Mouse (Mus musculus) stomach, embryonic 16.5 days (tissue): ENCODE data around the gene Dse. TPM values are rescaled to one million over a fixed set of nuclear protein-coding genes. Genes with fewer than 3 reads are reported as not detected.

Experiments used
- ATAC-seq: fragments of 200-750 bp; cut with Nextera tagmentation; 2 replicates; pipeline ENCODE4 v1.8.0; 2017; ENCODE audit warnings: moderate number of reproducible peaks, moderate TSS enrichment; ENCODE audit not compliant: insufficient read depth, low FRiP score
- H3K27ac ChIP-seq: fragments of 300-500 bp; sonication (generic); 2 replicates; pipeline ENCODE4 v1.5.1; 2014; ENCODE audit warnings: low read length
- H3K27me3 ChIP-seq: fragments of 300-500 bp; sonication (generic); 2 replicates; pipeline ENCODE4 v1.6.1; 2014; ENCODE audit warnings: low read length, control low read depth, mixed read lengths; ENCODE audit not compliant: control insufficient read depth, insufficient read depth
- H3K36me3 ChIP-seq: fragments of 300-500 bp; sonication (generic); 2 replicates; pipeline ENCODE4 v1.6.1; 2014; ENCODE audit warnings: low read length; ENCODE audit not compliant: control insufficient read depth, insufficient read depth
- H3K4me1 ChIP-seq: fragments of 300-500 bp; sonication (generic); 2 replicates; pipeline ENCODE4 v1.6.1; 2014; ENCODE audit warnings: low read length, control low read depth, mixed read lengths; ENCODE audit not compliant: control insufficient read depth, insufficient read depth
- H3K4me2 ChIP-seq: fragments of 300-500 bp; sonication (generic); 2 replicates; pipeline ENCODE4 v1.6.1; 2014; ENCODE audit warnings: low read depth, low read length, mixed read lengths
- H3K4me3 ChIP-seq: fragments of 300-500 bp; sonication (generic); replicated peaks from 2 replicates; pipeline ENCODE4 v1.5.1; 2014; ENCODE audit warnings: mild to moderate bottlenecking, low read length
- H3K9ac ChIP-seq: fragments of 300-500 bp; sonication (generic); 2 replicates; pipeline ENCODE4 v1.6.1; 2014; ENCODE audit warnings: low read length
- H3K9me3 ChIP-seq: fragments of 300-500 bp; sonication (generic); replicated peaks from 2 replicates; pipeline ENCODE4 v1.6.1; 2016; ENCODE audit warnings: low read length, control low read depth; ENCODE audit not compliant: control insufficient read depth
- WGBS: fragments of 180-500 bp; shearing (Covaris S2); extraction: QIAGEN DNeasy Blood & Tissue Kit; methylation state at CpG from one replicate; pipeline ENCODE4 v1.1.7; 2014; 5-methylcytosine and 5-hydroxymethylcytosine counted together
- polyA plus RNA-seq: library from polyadenylated mRNA; unstranded; fragments of >200 nt; fragmentation: Nextera tagmentation; extraction: Ambion mirVana; gene quantifications from 2 replicates; pipeline ENCODE4 v1.2.1, GENCODE M21; 2015

Gene Dse
- polyA plus RNA-seq, 1 experiment from 2014 or later = 21.3 TPM

- Histone ChIP-seq H3K9me3 (no peaks in the 10 kb centered on the region), H3K27ac (no peak overlapping the region), H3K9ac (no peak overlapping the region), H3K4me3 (no peak overlapping the region), H3K27me3 (no peaks in the 10 kb centered on the region), H3K4me2 (no peak overlapping the region), H3K36me3 (no peaks in the 10 kb centered on the region), H3K4me1 (no peaks in the 10 kb centered on the region)
- no peak for ATAC-seq
- 71% methylated on average over 2 of the region's 2 CpGs for WGBS
Observed at GRCm38 (mm10) chr10:34166971-34167370, 40.5 kb downstream of the Dse start.

- Histone ChIP-seq H3K4me1 (no peaks in the 10 kb centered on the region), H3K9ac (no peak overlapping the region), H3K9me3 (no peaks in the 10 kb centered on the region), H3K27ac (no peak overlapping the region), H3K27me3 (no peaks in the 10 kb centered on the region), H3K4me3 (no peak overlapping the region), H3K36me3 (0 out of 2 replicates have a peak, but pooled peaks cover 4% of the 10 kb centered on the region), H3K4me2 (no peak overlapping the region)
- no peak for ATAC-seq
- 74% methylated on average over 12 of the region's 12 CpGs for WGBS
Observed at GRCm38 (mm10) chr10:34155796-34156554, 51.5 kb downstream of the Dse start.

- ATAC-seq = no peak
- Histone ChIP-seq H3K27ac (no peak overlapping the region), H3K27me3 (no peaks in the 10 kb centered on the region), H3K4me1 (no peaks in the 10 kb centered on the region), H3K9ac (no peak overlapping the region), H3K9me3 (no peaks in the 10 kb centered on the region), H3K36me3 (0 out of 2 replicates have a peak, but pooled peaks cover 4% of the 10 kb centered on the region), H3K4me2 (no peak overlapping the region), H3K4me3 (no peak overlapping the region)
- 75% methylated on average over 3 of the region's 3 CpGs for WGBS
Observed at GRCm38 (mm10) chr10:34151827-34152226, 55.7 kb downstream of the Dse start.

GRCm38 (mm10) chr10:34150454-34150853 is 57.1 kb downstream of the Dse start:
- no peak overlapping the region for H3K4me3 ChIP-seq
- 0 out of 2 replicates have a peak, but pooled peaks cover 4% of the 10 kb centered on the region for H3K36me3 ChIP-seq
- no peaks in the 10 kb centered on the region for H3K9me3 ChIP-seq
- whole genome bisulfite sequencing = 28% methylated on average over 6 of the region's 6 CpGs
- no peak overlapping the region for H3K9ac ChIP-seq
- H3K27me3 ChIP-seq = no peaks in the 10 kb centered on the region
- ATAC-seq = no peak
- H3K27ac ChIP-seq = no peak overlapping the region
- no peak overlapping the region for H3K4me2 ChIP-seq
- H3K4me1 ChIP-seq = no peaks in the 10 kb centered on the region

GRCm38 (mm10) chr10:34149772-34150171 is 57.7 kb downstream of the Dse start:
- no peak overlapping the region for H3K27ac ChIP-seq
- no peak overlapping the region for H3K4me2 ChIP-seq
- H3K36me3 ChIP-seq = 0 out of 2 replicates have a peak, but pooled peaks cover 4% of the 10 kb centered on the region
- no peak overlapping the region for H3K9ac ChIP-seq
- H3K4me1 ChIP-seq = no peaks in the 10 kb centered on the region
- H3K9me3 ChIP-seq = no peaks in the 10 kb centered on the region
- no peak overlapping the region for H3K4me3 ChIP-seq
- no peak for ATAC-seq
- 68% methylated on average over 3 of the region's 3 CpGs for WGBS
- H3K27me3 ChIP-seq = no peaks in the 10 kb centered on the region

GRCm38 (mm10) chr10:34141693-34142092 is 65.8 kb downstream of the Dse start:
- Histone ChIP-seq H3K9me3 (no peaks in the 10 kb centered on the region), H3K36me3 (no peaks in the 10 kb centered on the region), H3K9ac (no peak overlapping the region), H3K4me2 (no peak overlapping the region), H3K4me3 (no peak overlapping the region), H3K27me3 (no peaks in the 10 kb centered on the region), H3K27ac (no peak overlapping the region), H3K4me1 (no peaks in the 10 kb centered on the region)
- WGBS = 78% methylated on average over 2 of the region's 2 CpGs
- ATAC-seq = no peak

- Histone ChIP-seq H3K9me3 (no peaks in the 10 kb centered on the region), H3K4me3 (no peak overlapping the region), H3K9ac (no peak overlapping the region), H3K36me3 (no peaks in the 10 kb centered on the region), H3K27me3 (no peaks in the 10 kb centered on the region), H3K4me1 (no peaks in the 10 kb centered on the region), H3K4me2 (no peak overlapping the region), H3K27ac (no peak overlapping the region)
- no peak for ATAC-seq
- 44% methylated on average over 4 of the region's 4 CpGs for whole genome bisulfite sequencing
Observed at GRCm38 (mm10) chr10:34139768-34140167, 67.7 kb downstream of the Dse start.

- Histone ChIP-seq H3K4me2 (no peak overlapping the region), H3K27ac (no peak overlapping the region), H3K4me3 (no peak overlapping the region), H3K9me3 (no peaks in the 10 kb centered on the region), H3K27me3 (no peaks in the 10 kb centered on the region), H3K9ac (no peak overlapping the region), H3K36me3 (no peaks in the 10 kb centered on the region), H3K4me1 (no peaks in the 10 kb centered on the region)
- ATAC-seq = no peak
- 35% methylated on average over 6 of the region's 6 CpGs for WGBS
Observed at GRCm38 (mm10) chr10:34138027-34138426, 69.5 kb downstream of the Dse start.

GRCm38 (mm10) chr10:34136432-34136831 is 71.1 kb downstream of the Dse start:
- no peak overlapping the region for H3K4me2 ChIP-seq
- no peak overlapping the region for H3K4me3 ChIP-seq
- no peaks in the 10 kb centered on the region for H3K27me3 ChIP-seq
- H3K4me1 ChIP-seq = no peaks in the 10 kb centered on the region
- ATAC-seq = no peak
- 24% methylated on average over 6 of the region's 6 CpGs for WGBS
- H3K9ac ChIP-seq = no peak overlapping the region
- H3K27ac ChIP-seq = no peak overlapping the region
- H3K36me3 ChIP-seq = no peaks in the 10 kb centered on the region
- H3K9me3 ChIP-seq = no peaks in the 10 kb centered on the region
